Mouse (Mus musculus) heart, adult 11 months (tissue): ENCODE data around the gene Maz.

Experiments used
- DNase-seq: peaks from one replicate; pipeline ENCODE4 v3.0.0; 2022

Maz gene

DNA sequence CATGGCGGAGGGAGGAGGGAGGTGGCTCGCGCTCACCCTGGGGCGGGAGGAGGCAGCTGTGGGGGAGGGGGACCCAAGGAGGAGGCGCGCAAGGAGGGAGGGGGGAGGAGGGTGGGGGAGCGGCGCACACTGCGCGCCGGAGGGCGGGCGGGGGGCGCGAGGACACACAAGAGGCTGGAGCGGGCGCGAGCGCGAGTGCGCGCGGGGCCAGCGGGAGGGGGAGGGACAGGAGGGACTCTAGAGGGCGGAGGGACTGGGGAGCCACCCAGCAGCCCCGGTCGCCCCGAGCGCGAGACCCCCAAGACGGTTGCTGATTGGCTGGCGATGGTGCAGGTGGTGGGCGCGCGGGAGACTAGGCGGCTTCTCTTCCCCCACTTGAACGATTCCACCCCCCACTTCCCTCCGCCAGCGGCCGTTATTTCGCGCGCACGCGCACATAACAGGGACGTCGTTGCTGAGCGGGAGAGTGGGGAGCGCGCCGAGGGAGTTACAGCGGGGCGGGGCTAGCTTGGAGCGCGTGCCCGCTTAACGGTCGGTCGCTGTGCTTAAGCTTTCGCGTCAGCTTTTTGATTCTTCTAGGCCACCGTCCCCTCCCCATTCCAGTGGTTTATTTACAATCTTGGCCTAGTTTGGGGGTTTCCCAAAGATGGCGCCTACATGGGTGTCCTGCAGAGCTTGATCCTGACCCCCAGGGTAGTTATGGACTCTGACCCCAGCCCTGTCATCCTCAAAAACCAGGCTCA, at the start of gene Maz:
Gene Maz (minus strand): TSS at position 54 of the 743 bp plus-strand sequence.
- DNase-seq = peak; percentile 100

DNA sequence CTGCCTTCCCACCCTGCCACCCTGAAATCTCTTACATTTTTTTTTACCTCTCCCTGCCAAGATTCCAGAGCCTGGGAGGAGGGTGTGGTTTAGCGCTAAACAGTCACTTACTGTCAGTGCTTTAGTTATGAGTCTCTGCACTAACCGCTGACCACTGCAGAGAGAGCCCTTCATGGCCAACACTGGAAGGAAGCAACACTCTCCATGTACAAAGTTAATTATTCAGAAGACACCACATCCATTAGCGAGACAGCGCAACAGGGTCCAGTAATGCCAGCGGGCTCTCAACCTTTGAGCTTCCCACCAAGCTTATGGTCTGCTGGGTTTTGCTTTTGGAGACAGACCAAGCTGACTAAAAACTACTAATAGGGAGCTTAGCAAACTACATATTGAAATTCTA, 49.4 kb upstream of the Maz start:
- DNase-seq = no peak

DNA sequence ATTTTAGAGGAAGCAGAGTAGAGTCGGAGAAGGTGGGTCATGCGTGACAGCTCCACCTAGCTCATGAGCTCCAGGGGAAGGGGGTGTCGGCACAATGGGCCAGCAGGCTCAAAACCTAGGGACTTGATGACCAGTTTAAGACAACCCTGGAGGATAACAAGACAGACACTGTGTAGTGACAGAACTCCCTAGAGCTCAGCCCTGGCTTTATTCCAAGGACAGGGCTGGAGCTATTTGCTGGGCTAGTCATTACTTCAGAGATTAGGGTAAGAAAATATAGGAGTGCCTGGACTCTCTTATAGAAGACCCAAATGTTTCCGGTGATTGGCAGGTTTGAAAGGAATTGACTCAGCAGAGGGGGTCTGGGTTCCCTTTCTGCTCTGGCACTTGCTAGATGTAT, 46.4 kb upstream of the Maz start:
- no peak for DNase-seq

DNA sequence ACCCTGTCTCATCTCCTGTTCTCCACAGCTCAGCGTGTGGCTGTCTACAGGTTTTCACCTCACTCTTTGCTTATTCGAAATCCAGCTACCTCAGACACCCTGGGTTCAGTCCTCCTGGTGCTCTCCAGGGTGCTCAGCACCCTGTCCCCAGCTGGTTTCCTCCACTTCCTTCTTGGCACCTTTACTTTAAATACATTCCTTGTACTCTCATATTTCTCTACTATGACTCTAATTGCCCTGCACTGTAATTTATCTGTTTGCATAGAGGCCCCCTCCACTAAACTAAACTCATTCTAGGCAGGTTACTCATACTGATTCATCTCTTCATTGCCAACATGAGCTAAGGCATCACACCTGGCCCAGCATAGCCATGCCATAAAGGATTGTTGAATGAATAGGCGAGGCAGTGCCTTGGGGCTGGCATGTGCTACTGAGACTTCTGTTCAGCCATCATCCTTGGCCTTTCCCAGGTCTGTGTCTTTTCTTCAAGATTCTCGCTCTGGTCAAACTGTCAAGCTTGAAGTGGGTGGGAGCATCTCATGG, 44.1 kb upstream of the Maz start:
- no peak for DNase-seq

DNA sequence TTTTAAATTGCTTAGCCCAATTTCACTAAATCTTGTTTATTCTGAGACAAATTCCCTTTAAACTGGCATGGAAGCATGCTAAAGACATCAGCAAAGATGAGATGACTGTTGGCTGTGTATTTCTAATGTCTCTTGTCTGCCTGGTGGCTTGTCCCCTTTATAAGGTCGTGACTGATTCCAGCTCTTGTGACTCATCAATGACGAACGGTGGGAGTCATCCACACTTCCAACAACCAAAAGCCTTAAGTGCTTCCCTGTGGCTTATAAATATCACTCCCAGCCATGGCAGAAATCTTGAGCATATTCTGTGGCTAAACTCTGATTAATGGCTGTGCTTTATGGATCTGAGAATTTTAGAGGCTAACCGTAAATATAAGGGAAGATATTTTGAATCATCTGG, 39.5 kb upstream of the Maz start:
- DNase-seq = no peak

DNA sequence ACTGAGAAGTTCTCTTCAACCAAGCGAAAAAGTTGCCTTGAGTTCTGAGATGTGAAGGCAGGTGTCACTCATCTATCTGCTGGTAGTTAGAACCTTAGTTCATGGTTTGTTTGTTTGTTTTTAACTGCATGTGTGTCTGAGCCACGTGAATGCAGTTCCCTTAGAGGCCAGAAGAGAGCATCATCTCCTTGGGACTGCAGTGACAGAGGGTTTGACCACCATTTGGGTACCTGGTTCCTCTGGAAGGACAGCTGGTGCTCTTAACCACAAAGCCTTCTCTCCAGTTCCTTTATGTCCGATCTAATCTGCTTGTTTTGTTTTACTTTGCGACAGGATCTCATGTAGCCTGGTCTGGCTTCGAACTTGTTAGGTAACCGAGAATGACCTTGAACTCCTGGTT, 38.7 kb upstream of the Maz start:
- DNase-seq = no peak

DNA sequence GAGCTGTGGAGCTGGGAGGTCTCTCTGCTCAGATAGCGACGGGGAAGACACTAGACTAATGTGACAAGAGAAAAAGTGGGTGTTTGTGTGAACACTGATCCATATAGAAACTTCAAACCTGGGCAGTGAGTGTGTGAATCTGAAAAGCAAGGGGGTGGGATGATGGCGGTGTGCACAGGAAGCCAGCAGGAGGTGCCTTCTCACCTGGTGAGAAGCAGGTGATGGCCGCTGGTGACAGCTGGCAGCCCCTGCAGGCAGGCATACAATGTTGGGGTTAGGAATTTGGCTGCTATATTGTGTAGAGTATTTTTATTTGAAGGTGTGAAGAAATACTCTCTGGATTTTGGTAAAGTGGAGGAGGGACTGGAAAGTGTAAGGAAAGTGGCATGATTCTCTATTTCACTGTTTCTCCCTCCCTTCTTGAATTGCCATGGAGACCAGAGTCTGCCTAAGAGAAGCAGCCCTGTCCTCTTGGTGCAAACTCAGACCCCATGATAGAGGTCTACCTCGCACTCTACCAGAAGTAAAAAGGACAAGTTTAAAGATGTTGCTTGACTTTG, 28.3 kb upstream of the Maz start:
- DNase-seq = no peak

DNA sequence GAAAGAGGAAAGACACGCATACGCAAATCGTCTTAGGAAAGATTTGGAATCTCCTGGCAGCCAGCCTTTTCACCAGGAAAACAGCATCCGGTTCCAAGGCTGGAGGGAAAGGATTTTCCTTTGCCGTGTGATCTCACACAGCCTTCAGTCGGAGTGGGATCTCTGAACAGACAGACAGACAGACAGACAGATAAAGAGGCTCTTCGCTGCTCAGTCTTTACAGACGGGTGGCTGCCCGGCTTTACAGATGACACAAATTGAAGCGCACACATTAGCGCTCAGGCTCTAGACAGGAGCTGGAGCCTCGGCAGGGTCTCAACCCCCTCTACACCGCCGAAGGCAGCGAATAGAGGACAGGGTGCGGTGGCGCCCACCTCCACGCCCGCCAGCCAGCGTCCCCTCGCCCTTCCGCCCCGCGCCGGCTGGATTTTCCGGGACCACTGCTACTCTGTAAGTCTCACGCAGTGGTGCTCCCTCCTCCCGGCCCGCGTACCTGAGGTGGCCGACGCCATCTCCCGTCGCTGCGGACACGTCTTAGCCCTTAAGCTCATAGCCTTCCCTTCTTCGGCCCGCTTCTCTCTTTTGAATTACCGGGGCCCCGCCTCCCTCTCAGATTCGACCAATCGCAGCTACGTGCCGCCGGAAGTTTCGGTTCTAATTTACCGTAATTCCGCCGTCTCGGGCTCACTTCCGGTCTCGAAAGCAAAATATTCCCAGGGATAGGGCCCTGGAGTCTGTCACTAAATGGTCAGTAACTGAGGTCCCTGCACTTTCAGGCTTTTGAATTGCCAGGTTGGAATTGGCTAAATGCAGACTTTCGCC, 15.2 kb upstream of the Maz start, which contains the start of gene Kif22:
Gene Kif22 (minus strand): TSS at position 621 of the 822 bp plus-strand sequence.
- peak; percentile 99 for DNase-seq

DNA sequence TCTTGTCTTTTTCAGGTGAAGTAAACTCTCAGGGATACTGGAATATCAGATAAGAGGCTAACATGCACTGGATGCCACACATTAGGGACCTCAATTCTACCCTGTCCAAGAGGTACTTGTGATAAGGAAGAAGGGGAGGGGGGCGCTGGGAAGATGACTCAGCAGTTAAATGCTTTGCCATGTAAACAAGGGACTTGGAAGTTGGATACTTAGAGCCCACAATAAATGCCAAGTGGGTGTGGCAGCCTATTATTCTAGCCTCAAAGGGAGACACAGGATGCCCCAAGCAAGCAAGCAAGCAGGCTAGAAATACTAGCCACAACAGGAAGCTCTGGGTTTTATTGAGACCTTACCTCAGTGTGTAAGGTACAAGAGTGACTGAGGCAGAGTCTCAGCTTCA, 4.4 kb upstream of the Maz start:
- DNase-seq = peak; percentile 89

DNA sequence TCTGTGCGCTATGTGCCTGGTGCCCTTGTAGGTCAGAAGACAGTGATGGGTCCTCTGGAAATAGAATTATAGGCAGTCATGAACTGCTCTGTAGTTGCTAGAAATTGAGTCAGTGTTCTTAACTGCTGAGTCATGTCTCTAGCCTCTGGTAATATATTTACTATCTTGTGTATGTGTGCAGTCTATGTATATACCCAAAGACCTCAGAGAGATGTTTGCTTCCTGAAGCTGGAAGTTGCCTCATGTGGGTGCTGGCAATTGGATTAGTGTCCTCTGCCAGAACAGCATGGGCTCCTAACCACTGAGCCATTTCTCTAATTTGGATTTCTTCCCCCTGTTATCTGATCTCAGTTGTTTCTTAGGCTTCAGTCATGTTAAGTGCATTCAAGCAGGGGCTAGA, 3.3 kb upstream of the Maz start:
- no peak for DNase-seq

DNA sequence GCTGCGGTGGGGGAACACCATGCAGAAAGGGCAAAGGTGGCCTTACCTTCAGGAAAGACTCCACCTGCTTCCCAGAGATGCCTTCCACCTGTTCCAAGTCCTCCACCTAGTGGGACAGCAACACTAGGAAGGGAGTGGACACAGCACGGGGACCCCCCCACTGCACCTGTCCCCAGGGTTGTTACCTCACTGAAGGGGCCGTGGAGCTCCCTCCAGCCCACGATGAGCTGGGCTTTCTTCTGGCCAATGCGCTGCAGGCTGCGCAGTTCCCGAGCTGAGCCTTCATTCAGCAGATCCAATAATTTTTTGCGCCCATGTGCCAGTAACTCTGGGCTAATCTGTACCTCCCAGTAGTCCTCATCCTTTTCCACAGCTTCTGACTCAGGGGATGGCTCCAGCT, 1.0 kb upstream of the Maz start:
- no peak for DNase-seq

DNA sequence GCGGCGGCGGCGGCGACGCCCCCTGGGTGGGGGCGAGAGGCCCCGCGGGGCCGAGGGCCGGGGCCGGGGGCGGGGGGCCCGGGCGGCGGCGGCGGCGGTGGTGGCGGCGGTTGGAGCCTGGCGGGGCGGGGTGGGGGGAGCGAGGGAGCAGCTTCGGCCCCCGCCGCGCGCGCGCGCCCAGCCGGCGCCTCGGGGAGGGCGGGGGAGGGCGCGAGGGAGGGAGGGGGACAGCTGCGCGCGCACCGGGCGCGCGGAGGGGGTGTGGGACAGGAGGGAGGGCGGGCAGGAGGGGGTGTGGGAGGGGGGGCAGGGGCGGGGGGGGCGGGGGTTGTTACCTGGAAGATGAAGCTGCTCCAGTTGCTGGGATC, 237 bp downstream of the Maz start:
- no peak for DNase-seq

DNA sequence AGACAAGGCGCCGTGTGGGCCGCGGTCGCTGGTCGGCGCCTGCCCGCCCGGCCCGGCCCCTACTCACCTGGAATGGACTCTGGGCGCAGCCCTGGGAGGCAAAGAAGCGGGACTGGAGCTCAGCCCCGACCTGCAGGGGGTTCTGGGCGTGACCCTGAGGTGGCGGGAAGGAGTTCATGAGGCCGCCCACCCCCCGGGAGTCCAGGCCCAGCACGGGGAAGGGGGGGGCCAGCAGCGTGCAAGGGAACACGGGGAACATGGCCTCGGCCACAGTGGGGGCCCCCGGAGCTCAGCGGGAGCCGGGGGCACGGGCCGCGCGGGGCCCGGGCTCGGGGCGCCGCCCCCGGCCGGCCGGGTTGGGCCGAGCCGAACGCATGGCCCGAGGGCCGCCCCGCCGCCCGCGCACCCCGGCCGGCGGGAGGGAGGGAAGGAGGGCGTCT, 656 bp downstream of the Maz start:
- peak; percentile 98 for DNase-seq

DNA sequence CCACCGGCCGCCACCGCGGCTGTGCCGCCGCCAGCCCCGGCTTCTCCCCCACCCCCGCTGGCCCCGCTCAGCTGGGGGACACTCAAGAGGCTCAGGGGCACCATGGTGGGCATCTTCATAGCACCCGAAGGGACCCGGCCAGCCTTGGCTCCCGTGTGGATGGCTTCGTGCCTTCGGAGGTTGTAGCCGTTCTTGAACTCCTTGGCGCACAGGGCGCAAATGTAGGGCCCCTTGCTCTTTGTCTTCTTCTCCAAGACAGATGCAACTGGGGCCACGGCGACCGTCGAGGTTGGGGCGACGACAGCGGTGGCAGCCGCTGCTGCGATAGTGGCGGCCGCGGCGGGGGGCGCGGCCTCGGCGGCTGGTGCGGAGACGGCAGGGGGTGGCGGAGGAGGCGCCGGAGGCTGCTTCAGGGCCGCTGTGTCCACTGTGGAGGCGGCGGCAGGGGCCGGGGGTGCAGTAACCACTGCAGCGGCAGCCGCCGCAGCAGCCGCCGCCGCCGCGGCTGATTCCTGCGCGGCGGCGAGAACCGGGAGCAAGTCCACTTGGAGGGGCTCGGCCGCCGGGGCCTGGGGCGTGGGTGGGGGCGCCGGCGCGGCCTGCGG, 1.2 kb downstream of the Maz start:
- peak; percentile 97 for DNase-seq

DNA sequence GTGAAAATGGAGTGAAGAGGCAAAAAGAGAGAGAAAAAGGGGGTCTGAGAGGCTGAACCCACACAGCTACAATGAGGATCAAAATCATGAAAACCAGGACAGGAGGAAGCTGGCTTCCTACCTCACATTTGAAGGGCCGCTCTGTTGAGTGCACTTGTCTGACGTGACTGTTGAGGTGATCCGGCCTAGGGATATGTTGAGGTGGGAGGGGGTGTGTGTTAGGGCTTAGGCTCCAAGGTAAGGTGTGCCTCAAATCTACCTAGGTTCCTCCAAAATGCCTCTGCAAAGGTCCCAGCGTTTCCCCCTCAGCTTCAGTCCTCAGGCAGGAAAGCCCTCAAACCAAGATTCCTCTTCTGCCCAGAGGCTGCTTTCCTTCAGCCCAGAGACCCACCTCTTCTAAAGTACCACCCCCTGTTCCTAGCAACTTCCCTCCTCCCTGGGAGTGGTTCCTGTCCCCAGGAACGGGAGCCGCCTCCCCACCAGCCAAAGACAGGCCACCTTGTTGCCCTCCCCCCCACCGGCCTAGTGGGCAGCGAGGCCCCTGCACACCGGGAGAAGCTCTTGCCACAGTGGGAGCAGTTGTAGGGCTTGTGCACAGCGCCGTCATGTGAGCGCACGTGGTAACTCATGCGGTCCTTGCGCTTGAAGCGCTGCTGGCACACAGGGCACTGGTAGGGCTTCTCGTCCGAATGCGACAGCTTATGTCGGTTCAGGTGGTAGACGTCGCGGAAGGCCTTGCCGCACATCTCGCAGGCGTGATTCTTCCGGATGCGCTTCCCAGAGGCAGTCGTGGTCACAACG, 1.9 kb downstream of the Maz start:
- DNase-seq = peak; percentile 99

DNA sequence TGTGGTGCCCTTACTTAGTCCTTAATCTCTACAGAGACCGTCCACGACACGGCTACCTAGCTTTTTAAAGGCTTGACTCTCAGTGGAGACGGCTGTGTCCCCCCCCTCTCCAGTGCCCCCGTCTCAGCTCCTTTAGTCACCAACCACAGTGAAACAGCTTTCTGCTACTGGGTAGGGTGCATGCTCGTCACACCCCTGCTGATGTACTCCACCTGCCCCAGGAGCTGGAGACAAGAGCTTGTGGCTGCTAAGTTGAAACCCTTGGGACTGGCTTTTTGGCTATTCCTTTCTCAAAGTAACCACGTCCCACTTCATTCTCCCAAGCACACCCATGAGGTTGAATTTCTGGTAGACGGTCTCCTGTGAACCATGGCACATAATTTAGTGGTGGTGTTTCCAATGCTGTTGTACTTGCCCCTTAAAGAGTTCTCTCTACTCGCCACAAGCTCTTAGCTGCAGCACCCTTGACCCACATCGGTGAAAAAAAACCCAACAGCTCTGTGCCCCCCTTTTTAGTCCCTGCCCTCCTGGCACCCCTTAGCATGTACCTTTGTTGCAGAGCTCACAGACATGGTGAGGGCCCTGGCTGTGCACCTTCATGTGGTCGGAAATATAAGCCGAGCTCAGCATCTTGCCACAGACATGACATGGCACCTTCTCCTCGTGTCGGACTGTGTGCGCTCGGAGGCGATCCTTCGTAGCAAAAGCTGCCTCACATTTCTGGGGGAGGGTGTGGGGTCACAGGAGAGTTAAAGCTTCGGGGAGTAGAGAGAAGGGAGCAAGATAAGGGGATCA, 2.7 kb downstream of the Maz start:
- peak; percentile 93 for DNase-seq

DNA sequence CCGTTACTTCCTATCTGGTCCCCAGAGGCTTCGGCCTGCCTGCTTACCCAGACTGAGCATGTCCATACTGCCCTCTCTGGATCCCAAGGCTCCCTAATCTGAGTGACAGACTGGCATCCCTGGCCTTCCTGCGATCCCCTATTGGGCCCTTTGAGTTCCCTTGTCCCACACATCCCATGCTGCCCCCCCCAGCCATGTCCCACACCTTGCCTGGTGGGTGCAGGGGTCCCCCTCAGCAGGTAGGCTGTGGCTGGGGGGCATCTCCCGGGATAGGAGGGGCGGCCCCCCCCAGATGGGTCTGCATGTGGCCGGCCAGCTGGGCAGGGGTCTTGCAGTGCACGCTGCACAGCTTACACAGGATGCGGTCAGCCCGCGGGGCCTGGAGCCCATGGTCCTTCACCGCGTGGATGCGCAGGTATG, 3.6 kb downstream of the Maz start:
- DNase-seq = peak; percentile 96

DNA sequence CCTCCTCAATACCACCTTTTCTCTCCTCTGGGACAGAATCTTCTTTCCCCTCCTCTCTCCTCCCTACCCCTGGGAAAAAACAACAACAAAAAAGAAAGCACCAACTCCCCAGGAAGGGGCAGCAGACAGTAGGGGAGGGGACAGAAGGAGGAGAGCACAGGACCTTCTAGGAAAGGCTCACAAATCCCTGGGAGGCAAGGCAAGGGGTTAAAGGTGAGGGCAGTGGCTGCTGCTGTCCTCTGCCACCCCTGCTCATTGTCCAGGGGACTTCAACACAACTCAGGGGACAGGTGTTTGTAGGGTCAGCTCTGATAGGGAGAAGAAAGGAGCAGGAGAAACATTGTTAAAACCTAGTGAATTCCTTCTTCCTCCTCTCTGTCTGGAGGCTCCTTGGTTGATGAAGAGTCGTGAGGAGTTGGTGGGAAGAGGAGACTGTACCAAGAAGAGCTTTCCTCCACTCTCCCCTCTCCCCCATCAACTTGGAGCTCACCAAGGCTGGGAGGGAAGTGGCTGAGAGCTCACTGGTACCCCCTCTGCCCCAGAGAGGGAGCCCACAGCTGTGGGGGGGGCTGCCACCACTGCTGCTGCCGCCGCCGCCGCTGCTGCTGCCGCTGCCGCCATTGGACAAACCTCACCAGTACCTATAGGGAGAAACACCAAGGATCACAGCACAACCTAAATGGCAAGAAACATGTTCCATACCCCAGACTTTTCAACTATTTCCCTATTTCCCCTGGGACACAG, 4.1 kb downstream of the Maz start:
- DNase-seq = no peak

DNA sequence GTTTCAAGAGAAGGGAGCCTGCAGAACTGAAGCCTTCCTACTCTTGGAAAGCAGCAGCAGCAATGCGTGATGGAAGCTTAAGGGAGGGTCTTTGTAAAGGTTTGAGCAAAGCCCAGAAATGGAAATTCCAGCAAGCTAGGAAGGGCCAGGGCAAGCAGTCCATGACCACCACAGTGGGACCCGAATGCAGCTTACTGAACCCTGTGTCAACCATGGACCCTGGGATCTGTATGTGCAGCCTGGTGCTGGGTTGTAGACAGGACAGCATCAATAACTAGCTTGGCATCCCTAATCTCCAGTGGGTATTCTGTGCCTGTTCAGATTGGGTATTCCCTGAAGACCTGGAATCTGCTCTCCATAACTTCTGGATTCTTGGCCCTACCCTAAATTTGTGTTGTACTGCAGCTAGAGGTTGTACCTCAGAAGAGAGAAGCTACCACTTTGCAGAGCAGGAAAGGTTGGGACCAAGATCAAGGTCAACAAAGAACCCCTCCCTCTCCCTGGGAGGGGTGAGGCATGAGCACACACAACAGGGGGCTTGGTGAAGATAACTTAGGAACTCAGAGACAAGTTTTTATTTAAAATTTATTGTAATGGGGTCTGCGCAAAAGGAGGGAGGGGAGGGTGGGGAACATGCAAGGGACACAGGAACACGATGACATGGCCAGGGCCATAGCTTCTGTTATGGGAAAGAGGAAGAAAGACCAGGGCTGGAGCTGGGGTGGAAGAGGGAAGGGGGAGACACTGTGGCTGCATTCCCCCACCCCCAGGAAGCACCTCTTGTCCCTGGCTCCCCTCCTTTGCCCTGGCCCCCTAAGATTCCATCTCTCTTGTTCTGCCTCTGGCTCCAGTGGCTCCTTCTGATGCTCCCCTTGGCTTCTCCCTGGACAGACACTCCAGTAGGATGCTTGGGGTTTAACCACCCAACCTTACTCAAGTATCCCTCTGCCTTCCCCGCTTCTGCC, 5.0 kb downstream of the Maz start:
- peak; percentile 91 for DNase-seq
